Mouse (Mus musculus) frontal cortex, postnatal 25 days (tissue): ENCODE measurements at regions not wholly inside any gene's neighbourhood (a gene's known extent, or its start where the extent isn't known, plus 50 kb on each side); places are given as distances from the start of the nearest gene placed in this dataset.
"Not testable (repeated sequence)": the region's sequence is repeated elsewhere in the genome, so short reads cannot be mapped to it uniquely, and the experiment has no call there.

Experiments
- DNase-seq, 2 experiments: peaks; one replicate each; pipeline ENCODE4 v3.0.0; 2022; ENCODE audit warnings: low spot score in 2 of 2

DNA sequence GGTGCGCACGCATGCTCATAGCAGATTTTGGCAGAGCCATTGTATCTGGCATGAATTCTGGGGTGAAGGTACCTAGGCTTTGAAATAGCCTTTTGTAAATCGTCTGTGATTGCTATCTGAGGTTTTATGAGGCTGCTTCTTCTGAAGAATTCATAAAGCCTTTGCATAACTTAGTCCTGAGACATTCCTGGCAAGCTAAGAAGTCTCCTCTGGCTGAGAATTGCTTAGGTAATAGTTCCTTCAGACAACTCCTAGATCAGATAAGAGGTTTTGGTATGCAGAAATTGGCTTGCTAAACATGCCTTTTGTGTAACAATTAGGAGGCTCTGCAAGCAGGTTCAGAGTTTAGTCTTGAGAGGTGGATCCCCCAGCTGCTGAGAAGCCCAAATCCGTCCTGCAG, 82.7 kb downstream of the Pmp22 start:
- DNase-seq: no peak

DNA sequence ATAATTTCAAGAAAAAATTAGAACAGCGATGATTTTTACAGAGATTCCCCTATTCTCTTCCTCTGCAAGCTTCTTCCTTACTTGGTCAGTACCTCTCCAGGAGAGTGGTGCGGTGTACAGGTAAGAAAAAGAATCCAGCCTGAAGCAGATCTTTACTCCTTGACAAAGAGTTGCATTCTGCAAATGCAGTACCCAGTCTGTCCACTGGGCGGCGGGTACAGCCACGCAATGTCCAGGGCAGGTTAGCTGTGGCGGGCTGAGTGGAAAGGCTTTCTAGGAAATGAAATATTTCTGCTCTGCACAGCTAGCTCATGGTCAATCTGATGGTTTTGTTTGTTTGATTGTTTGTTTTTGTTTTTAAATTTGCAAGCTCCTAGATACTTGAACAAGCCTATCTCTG, 84.3 kb downstream of the Pmp22 start:
- DNase-seq: peak; percentile 80 to 83

DNA sequence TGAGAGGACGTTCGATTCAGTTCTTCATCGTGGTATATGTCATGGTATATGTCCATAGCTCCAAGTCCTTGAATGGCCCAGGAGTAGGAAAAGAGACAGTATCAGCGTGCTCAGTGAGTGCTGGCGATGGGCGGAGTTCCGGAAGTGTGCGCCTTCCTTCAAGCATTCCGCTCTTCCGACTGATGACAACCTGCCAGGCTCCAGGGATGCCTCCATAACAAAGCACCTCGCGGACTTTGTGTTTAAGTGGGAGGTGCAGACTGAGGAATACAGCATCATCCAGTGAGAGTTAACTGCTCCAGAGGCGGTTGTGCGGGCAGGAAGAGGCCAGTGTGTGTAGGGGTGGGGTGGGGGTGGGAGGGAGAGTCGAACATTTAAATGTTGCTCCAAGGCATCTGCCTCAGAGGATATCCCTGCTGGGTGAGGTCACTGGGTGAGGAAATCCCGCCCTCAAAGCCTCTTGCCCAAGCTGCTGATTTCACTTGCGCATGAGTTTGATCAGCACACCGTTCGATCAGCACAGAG, 85.2 kb downstream of the Pmp22 start:
- DNase-seq: no peak

DNA sequence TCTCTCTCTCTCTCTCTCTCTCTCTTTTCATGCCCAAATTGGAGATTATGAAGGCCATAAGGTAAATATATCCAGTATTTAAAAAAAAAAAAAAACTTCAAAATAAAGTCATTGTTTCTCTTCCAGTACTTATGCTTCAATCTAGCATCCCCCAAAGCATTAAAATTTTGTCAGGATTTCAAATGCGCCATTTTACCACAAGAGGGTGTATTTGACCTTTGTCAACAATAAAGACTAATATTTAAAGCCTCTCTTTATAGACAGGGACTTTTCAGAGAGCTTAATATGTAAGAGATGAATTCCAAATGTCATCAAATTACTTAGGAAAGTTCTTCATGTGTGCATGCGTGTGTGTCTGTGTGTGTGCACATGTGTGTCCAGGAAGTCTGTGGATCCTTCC, 87.2 kb downstream of the Pmp22 start:
- no peak for DNase-seq

DNA sequence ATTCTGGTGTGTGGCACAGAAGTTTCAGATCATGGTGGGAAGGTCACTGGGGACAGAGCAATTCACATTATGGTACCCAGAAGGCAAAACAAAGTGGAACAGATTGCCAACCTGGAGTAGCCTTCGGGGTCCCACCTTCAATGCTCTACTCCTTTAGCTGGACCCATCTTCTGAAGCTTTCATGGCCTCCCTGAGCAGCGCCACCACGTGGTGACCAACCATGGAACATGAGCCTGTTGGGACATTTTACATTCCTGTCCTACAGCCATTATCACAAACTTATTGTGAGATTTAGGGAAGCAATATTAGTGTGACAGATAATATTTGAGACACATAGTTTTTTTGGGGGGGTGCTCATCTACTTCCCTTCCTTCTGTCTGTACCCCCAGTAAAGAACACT, 88.3 kb downstream of the Pmp22 start:
- no peak for DNase-seq

DNA sequence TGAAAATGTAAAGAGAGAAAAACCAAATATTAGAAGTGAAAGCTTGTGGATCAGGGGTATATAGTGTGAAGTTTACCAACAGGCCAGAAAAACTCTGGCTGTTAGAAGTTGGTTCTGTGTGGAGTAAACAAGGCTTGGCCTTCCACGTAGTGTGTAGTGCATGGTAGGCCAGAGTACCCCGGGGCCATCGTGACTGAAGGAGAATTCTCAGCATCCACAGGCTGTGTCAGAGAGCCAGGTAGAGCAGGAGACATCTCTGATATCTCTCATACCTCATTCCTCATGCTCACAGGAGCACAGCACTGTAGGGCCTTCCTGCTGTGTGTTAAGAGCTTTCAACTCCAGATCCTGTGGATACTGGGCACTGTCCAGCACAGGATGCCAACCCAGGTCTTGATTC, 97.7 kb downstream of the Pmp22 start:
- no peak for DNase-seq

DNA sequence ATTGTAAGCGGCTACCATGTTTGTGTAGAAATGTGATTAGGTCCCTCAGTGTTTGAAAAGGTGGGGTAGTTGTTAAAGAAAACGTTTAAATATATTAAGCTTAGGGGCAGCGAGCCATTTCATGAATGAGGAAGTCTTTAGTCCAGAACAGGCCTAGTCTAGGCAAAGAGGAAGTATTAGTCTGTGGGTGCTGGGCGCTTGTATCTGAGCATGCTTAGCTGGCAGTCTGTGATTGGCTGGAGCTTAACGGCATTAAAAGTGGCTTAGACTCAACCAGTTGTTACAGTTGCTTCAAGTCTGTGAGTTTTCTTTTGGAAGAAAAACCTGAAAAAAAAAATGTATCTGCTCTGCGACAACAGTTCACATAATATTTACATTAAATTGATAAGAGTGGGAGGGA, 102.0 kb downstream of the Pmp22 start:
- DNase-seq: no peak

DNA sequence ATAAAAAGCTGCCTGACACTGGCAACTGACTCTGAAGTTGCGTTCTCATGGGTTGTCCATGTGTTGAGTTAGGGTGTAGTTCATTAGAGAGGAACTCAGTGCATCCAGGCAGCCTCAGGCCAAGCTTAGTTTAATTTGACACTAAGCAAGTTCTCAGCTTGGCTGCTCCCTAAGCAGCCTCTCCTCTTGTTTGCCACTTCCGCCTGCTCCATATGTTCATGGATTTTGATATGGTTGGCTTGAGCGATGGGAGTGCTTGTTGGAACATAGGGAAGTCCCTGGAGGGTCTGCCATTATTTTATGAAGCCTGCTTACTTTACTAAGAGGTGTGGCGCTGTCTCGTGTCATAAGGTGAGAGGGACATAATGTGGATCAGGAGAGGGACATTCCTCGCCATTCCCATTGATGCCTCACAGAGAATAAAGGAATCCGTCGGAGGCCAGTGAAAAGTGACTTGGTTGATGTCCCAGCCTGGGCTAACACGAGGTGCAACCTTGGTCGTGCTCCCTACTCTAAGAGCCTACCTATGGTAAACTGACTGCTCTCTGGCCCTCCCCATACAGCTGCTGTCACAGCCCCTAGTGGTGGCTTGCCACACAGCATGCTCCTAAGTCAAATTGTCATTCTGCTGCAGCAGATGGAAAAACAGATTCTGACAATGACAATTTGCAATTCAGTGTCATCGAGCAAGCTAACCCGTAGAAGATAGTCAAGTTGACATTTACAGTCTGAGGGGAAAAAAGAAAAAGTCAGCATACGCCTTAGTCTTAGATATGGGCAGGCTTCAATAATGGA, 104.6 kb downstream of the Pmp22 start:
- DNase-seq: no peak

DNA sequence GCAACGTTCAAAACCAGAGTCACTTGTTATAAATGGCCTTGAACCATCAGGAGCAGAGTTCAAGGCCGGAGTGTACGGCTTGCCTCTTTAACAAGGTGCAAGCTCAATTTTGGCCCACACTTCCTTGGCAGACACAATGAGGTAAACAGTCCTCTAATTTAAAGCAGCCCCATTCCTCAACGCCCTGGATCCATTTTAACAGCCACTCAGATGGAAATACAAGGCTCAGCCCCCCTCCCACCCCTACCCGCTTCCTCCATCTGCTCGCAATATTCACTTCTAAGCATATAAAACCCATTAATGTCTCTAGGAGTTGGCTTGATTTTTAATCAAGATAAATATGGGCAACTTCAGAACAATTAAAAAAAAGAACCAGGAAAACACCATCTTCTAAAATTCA, 105.7 kb downstream of the Pmp22 start:
- no peak for DNase-seq

DNA sequence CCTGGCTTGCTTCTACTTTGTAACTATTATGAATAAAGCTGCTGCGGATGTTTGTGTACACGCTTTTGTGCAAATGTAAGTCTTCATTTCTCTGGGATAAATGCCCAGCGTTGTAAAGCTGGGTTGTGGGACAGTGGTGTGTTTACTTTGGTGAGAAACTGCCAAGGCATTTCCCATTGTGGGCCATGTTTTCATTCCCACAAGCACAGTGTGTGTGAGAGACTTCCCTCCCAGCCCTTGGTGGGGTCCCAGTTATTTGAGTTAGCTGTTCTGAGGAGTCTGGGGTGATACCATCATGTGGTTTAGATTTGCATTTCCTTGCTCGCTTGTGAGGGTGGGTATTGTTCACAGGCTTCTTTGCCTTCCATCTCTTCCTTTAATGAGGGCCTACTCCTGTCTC, 109.9 kb downstream of the Pmp22 start:
- no peak for DNase-seq

DNA sequence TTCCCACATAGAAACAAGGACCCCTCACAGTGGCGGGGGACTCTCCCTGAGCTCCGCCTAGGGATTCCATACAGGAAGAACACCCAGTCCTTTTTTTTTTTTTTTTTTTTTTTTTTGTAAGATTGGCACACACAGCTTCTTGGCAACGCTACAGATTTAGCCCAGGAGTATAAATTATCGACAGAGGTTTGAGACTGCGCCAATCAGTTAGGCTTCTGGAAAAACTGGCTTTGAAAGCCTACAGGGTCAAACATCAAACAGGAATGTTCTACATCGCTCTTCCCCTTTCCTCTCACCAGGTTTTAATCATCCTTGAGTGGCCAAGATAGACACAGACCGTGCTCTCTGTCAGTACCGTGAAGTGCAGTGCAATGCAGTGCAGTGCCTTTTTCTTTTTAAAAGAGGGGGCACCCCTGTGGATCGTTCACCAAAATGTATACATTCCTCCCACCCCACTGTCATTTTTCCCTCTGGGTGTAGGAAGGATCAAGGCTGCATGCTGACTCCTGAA, 115.2 kb downstream of the Pmp22 start:
- no peak for DNase-seq

DNA sequence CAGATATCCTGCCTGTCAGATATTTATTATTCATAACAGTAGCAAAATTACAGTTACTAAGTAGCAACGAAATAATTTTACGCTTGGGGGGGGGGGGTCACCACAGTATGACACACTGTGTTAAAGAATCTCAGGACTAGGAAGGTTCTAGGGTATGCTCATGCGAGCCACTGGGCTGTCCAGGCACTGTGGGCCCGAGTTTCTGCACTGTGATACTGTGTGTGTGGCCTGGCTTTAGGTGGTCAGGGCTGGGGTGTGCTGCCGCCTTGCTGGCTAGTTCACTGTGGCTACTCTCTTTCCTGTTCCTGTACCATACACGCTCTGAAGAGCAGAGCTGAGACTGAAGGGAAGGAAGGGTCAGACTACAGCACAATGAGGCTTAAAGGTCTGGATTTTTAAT, 116.3 kb downstream of the Pmp22 start:
- DNase-seq: no peak

DNA sequence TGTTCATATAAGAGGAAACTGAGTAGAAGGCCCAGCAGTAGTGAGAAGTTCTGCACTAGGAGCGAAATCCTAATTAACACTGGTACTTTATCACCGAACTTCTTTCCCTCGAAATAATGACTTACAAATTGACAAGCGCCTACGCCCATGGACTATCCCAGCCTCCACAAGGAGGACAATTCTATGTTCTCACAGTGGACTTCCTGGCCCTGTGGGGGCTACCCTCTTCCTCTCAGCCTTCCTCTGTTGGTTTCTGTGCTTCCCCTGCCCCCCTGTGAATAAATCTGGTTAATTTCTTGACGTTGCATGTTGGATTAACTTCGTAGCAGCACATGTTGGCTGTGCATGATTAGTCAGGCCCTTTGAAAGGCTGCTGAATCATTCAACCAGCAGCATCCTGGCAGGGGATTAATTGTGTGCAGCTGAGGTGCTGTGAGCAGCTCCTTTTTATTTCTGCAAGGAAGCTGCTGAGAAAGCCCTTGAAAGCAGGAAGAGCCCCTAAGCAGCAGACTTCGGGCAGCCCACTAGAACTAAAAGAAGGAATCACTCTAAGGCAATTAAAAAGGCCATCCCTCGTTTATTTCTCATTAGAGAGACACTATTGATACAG, 117.4 kb downstream of the Pmp22 start:
- DNase-seq: no peak

DNA sequence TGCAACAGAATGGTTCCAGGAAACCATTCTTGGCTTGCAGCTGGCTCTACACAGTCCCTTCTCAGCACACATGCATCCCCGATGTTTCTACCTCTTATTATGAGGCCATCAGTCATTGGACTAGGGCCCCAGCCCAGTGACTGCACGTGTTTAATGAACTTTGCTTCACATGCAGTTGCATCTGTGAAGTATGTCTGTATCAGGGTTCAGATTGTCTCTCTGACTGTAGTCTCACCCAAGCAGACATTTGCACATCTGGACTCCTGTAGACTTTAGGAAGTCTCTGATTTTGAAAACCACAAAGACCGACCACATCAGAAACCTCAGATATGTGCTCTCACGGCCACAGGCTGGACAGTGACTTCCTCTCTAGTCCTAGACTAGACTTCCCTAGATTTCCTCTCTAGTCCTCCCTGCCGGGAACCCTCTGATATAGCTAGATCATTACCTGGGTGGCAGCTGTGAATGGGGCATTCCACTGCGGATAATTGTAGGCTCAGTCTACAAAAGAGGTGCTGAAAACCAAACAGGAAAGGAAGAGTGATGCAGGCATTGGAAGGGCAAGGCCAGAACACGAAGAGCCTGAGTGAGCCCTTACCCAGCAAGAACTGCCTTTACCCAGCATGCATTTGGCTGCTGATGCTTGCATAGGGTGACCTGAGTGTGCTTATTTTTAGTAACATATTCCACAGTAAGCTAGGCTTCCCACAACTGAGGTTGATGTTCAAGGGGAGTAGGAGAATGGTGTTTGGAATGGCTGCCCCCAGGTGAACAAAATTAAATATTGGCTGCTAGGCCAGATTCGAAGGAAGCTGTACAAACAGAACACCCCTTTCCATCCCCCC, 123.5 kb downstream of the Pmp22 start:
- DNase-seq: no peak

DNA sequence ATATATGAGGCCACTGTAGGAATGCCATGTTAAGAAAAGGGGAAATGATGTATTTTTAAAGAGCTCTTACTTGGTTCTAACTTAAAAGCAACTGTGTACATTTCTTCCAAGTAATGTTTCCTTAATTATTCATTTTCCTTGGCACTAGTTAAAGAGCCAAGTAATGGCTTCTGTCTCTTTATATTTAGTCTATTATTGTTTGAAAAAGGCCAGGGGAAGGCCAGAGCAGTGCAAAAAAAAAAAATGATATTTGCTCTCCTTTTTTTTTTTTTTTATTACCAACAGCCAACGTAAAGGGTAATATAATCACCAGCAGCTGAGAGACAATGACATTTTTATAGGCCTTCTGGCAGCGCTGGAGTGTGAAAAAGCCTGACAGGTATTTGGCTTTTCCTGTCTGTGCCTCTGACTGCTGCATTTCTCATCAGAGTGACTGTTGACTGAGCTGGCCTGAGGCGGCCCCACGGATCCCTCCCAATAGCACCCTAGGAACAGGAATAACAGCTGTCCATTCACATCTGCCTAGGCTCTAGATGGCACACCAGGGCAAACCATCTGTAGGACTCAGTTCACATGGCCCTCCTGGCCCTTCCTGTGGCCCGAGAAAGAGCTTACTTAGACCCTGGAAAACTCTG, 124.3 kb downstream of the Pmp22 start:
- no peak for DNase-seq

DNA sequence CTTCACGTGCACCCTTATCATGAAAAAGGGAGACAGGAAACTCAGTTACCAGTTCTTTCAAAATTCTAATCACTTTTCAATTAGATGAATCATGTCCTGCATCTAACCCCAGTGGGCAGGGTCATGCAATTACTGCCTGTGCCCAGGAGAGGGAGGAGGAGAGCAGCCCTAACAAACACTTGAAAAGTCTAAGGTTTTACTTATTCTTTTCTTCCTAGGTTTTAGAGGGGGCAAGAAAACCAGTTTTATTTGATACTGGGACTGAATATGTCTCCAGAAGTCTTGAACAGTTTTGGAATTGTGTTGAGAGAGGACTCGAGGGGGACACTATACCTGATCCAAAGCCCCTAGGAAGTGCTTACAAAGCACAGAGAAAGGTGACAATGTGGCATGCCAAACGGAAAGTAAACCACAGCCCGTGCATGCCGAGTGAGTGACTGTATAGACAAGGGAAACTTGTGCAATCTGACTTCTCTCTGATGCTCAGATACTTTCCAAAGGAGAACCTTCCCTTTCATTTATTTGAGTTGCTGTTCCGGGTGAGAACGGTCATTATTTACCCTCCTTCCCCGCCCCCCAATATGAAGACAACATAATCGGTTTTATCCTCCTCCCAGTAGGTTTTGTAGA, 135.8 kb downstream of the Pmp22 start:
- DNase-seq: no peak

DNA sequence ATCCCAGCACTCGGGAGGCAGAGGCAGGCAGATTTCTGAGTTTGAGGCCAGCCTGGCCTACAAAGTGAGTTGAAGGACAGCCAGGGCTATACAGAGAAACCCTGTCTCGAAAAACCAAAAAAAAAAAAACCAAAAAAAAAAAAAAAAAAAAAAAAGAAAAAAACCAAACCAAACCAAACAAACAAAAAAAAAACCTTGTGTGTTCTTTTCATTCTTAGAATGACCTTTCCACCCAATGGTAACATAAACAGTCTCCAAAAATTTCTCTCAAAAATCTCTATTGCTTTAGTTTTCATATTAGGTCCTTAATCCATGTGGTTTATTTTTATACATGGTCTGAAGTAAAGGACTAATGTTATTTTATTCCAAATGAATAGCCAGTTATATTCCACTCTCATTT, 137.5 kb downstream of the Pmp22 start:
- not testable (repeated sequence) for DNase-seq

DNA sequence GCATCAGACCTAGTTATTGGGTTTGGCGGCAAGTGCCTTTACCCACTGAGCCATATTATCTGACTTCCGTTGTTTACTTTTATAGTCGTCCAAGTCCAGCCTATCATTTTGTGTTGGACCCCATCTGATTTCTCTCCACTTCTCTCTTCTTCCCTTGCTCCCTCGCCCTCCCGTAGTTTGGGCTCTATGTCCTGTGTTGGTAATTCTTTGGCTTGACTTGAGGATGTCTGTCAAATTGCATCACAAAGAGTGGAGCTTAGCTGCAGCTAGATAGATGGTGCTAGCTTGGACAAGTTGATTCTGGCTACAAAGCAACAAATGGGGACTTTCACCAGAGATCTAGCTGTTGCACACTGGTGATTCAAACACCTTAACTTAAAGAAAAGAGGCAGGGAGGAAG, 147.9 kb downstream of the Pmp22 start:
- no peak for DNase-seq

DNA sequence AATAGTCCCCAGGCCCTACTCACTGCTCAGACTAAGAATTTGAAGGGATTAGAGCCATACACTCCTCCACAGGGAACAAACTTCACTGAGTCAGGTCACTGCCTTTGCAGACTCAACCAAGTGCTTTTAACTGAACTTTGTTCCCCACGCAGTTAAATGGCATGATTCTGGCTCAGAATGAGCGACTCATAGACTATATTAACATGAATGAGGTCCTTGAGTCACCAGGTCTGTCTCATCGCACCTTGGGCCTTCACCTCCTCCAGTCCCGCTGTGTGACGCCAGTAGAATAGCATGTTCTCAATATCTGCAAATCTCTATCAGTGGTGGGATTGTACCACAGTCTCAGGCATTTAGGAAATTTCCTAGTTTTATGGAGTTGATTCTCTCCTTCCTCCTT, 153.1 kb downstream of the Pmp22 start:
- DNase-seq: no peak

DNA sequence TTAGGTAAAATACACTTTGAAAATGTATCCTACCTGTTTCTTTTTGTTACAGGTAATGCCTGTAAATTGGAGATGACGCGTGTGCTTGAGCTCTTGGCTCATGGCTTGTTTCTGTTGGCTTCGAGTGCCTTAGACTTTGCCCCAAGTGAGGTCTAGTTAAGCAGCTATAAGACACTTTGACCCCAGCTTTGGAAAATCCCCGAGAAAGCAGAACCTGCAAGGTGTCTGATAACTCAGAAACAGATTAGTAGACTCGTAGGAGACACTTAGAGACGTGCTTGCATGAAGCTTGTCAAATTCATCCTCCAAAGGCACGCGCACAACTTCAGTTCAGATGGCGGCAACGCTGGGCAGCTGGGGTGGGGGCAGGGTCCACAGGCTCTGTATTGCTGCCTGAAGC, 153.8 kb downstream of the Pmp22 start:
- DNase-seq: no peak

DNA sequence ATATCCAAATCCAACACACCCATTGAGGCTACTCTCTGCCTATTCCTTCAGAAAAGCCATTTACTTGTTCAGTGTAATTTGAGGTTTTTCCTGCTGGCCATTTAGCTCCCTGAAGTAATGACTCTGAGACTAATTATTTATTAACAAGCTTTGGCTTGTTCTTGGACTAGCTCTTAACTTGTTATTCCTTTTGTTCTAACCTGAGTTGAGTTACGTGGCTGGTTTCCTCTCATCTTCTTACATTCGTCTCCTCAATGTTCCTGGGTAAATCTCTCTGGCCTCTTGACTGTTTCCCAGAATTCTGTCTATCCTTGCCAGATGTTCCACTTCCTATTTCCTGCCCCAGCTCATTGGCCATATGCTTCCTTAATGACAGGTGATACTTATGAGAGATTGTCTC, 157.2 kb downstream of the Pmp22 start:
- no peak for DNase-seq
